ENCODE assay signal across 25 mouse cellular contexts in the genomic region with DNA sequence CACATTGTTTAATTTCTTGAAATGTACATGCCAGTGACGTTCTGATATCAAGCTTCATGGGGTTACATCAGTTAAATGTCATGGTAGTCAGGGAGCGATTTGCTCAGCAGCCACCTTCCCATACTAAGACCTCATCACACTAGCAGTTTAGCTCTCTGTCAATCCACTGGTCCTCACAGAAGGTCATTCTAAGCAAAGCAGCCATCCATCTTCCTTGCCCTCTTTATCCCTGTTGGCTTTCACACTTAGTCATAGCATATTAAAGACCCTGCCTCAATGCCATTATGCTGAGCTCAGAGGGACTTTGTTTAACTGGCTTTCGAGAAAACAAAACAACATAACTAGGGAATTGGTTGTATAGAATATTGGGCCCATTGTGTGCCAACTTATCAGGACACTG.
"Had no signal": no experiment of that assay in that cellular context is flagged by ENCODE, and none has a peak within 500 bp of the region (broad histone marks: within the 10 kb centered on the region; RNA-seq: fewer than 3 reads in every experiment).

No protein-coding gene starts in this region.

- H3K4me1 ChIP-seq: heart, embryonic 13.5 days; heart, embryonic 15.5 days; hindbrain, embryonic 13.5 days; hindbrain, embryonic 15.5 days; kidney, embryonic 15.5 days; limb, embryonic 13.5 days; limb, embryonic 15.5 days had no signal

- H3K27ac ChIP-seq: heart, adult 2 months; heart, embryonic 13.5 days; heart, embryonic 15.5 days; hindbrain, embryonic 13.5 days; hindbrain, embryonic 15.5 days; kidney, embryonic 15.5 days; kidney, postnatal 0 days; limb, embryonic 13.5 days; limb, embryonic 15.5 days; liver, embryonic 12.5 days had no signal

- H3K4me3 ChIP-seq: heart, adult 2 months; heart, embryonic 13.5 days; heart, embryonic 15.5 days; hindbrain, embryonic 13.5 days; hindbrain, embryonic 15.5 days; kidney, embryonic 15.5 days; limb, embryonic 13.5 days; limb, embryonic 15.5 days; liver, embryonic 12.5 days had no signal

- H3K4me2 ChIP-seq: heart, embryonic 11.5 days; heart, embryonic 13.5 days; heart, embryonic 15.5 days; hindbrain, embryonic 13.5 days; hindbrain, embryonic 15.5 days; kidney, embryonic 15.5 days; limb, embryonic 13.5 days; limb, embryonic 15.5 days; liver, embryonic 12.5 days had no signal

- H3K36me3 ChIP-seq: heart, embryonic 13.5 days; heart, embryonic 15.5 days; hindbrain, embryonic 13.5 days; kidney, embryonic 15.5 days; limb, embryonic 13.5 days; limb, embryonic 15.5 days; liver, embryonic 12.5 days had no signal

- DNase-seq: gastrocnemius, postnatal 14 days; gastrocnemius, postnatal 36 days; heart, adult 11 months; heart, adult 2 months; heart, postnatal 14 days; heart, postnatal 36 days; kidney, adult 11 months; kidney, adult 2 months; kidney, adult 9 months; kidney, postnatal 14 days; kidney, postnatal 36 days; layer of hippocampus, adult 9-11 months; layer of hippocampus, postnatal 36 days; left cerebral cortex, postnatal 4 days had no signal

- H3K9ac ChIP-seq: heart, embryonic 13.5 days; heart, embryonic 15.5 days; hindbrain, embryonic 13.5 days; hindbrain, embryonic 15.5 days; kidney, embryonic 15.5 days; limb, embryonic 13.5 days; limb, embryonic 15.5 days; liver, embryonic 12.5 days had no signal

- H3K27me3 ChIP-seq: heart, embryonic 13.5 days; heart, embryonic 15.5 days; hindbrain, embryonic 13.5 days; hindbrain, embryonic 15.5 days; kidney, embryonic 15.5 days; limb, embryonic 13.5 days; limb, embryonic 15.5 days; liver, embryonic 12.5 days had no signal

- H3K9me3 ChIP-seq: heart, embryonic 13.5 days; heart, embryonic 15.5 days; hindbrain, embryonic 13.5 days; hindbrain, embryonic 15.5 days; kidney, embryonic 15.5 days; limb, embryonic 13.5 days; limb, embryonic 15.5 days; liver, embryonic 12.5 days had no signal

- ATAC-seq: intestine, embryonic 16.5 days; liver, embryonic 12.5 days had no signal
